Mouse (Mus musculus) midbrain, postnatal 0 days (tissue): ENCODE data around the gene Lefty2. TPM values are rescaled to one million over a fixed set of nuclear protein-coding genes. Genes with fewer than 3 reads are reported as not detected.

ENCODE experiments used
- ATAC-seq: fragments of 200-750 bp; cut with Nextera tagmentation; 2 replicates; pipeline ENCODE4 v1.8.0; 2017; ENCODE audit warnings: moderate number of reproducible peaks, mild to moderate bottlenecking, moderate TSS enrichment, moderate library complexity; ENCODE audit not compliant: low FRiP score
- DNase-seq: peaks from one replicate; pipeline ENCODE4 v3.0.0-alpha.2; 2015; ENCODE audit warnings: low spot score
- H3K27ac ChIP-seq: fragments of 300-500 bp; sonication (generic); 2 replicates; pipeline ENCODE4 v1.5.1; 2014; ENCODE audit warnings: low read depth, mild to moderate bottlenecking, low read length, mixed read lengths
- H3K27me3 ChIP-seq: fragments of 300-500 bp; sonication (generic); 2 replicates; pipeline ENCODE4 v1.6.1; 2014; ENCODE audit warnings: low read length, control low read depth, mixed read lengths; ENCODE audit not compliant: insufficient read depth
- H3K36me3 ChIP-seq: fragments of 300-500 bp; sonication (generic); 2 replicates; pipeline ENCODE4 v1.6.1; 2014; ENCODE audit warnings: low read length, control low read depth, mixed read lengths; ENCODE audit not compliant: insufficient read depth
- H3K4me1 ChIP-seq: fragments of 300-500 bp; sonication (generic); 2 replicates; pipeline ENCODE4 v1.6.1; 2014; ENCODE audit warnings: mild to moderate bottlenecking, control low read depth, antibody characterized with exemption, low read length, mixed read lengths; ENCODE audit not compliant: insufficient read depth
- H3K4me2 ChIP-seq: fragments of 300-500 bp; sonication (generic); 2 replicates; pipeline ENCODE4 v1.6.1; 2014; ENCODE audit warnings: low read depth, mild to moderate bottlenecking, low read length, mixed read lengths; ENCODE audit not compliant: poor library complexity, severe bottlenecking
- H3K4me3 ChIP-seq: fragments of 300-500 bp; sonication (generic); 2 replicates; pipeline ENCODE4 v1.5.1; 2014; ENCODE audit warnings: low read depth, mild to moderate bottlenecking, low read length, moderate library complexity
- H3K9ac ChIP-seq: fragments of 300-500 bp; sonication (generic); replicated peaks from 2 replicates; pipeline ENCODE4 v1.6.1; 2014; ENCODE audit warnings: mild to moderate bottlenecking, low read length, moderate library complexity, mixed read lengths; ENCODE audit not compliant: poor library complexity, severe bottlenecking
- H3K9me3 ChIP-seq: fragments of 300-500 bp; sonication (generic); 2 replicates; pipeline ENCODE4 v1.6.1; 2016; ENCODE audit warnings: low read length, control low read depth
- CTCF ChIP-seq: IDR thresholded peaks from 2 replicates; pipeline ENCODE4 v1.5.1; 2016; ENCODE audit warnings: antibody characterized with exemption, mild to moderate bottlenecking
- WGBS: fragments of 180-500 bp; shearing (Covaris S2); extraction: QIAGEN DNeasy Blood & Tissue Kit; methylation state at CpG from one replicate; pipeline ENCODE4 v1.1.7; 2014; 5-methylcytosine and 5-hydroxymethylcytosine counted together
- polyA plus RNA-seq: library from polyadenylated mRNA; unstranded; fragments of >200 nt; fragmentation: Nextera tagmentation; extraction: Ambion mirVana; gene quantifications from 2 replicates; pipeline ENCODE4 v1.2.1, GENCODE M21; 2015
- total RNA-seq: library from RNA; depleted of rRNA; stranded (reverse); fragments of >200 nt; gene quantifications from 2 replicates; pipeline ENCODE4 v1.2.3, GENCODE M21; 2014; rRNA removed

Lefty2 gene
- total and polyA plus RNA-seq, 2 experiments from 2014 or later, result 8.6 to 12.8 TPM

DNA sequence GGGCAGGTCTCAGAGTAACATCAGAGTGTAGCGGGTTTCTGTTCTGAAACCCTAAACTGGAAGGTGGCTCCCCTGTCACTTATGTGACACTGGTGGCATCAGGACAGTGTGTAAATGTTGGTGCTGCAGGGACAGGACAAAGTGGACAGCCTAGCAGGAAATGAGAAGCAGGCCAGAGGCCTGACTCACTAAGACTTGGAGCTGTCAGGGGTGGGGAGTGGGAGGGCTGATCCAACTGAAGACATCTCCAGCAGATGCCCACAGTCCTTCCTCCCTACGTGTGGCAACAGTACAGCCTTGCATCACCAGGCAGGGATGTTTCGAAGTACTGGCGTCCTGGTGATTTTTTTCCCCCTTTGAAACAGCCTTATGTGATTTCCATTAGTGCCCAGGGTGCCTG, 51.6 kb downstream of the Lefty2 start:
- ATAC-seq, result no peak
- Histone ChIP-seq H3K4me3 (no peak overlapping the region), H3K9me3 (no peaks in the 10 kb centered on the region), H3K27me3 (peaks cover 34% of the 10 kb centered on the region), H3K4me1 (peaks cover 3% of the 10 kb centered on the region; the same call in 1 of the 2 replicates), H3K36me3 (no peaks in the 10 kb centered on the region), H3K4me2 (no peak overlapping the region), H3K27ac (no peak overlapping the region), H3K9ac (no peak overlapping the region)
- TF ChIP-seq CTCF, result no peak
- no peak for DNase-seq
- WGBS, result 81% methylated on average over 4 of the region's 4 CpGs

- ATAC-seq (no peak), DNase-seq (peak; percentile 57)
- Histone ChIP-seq H3K9me3 (no peaks in the 10 kb centered on the region), H3K4me3 (no peak overlapping the region), H3K4me1 (peaks cover 3% of the 10 kb centered on the region; the same call in 1 of the 2 replicates), H3K4me2 (no peak overlapping the region), H3K27me3 (peaks cover 34% of the 10 kb centered on the region), H3K9ac (no peak overlapping the region), H3K27ac (no peak overlapping the region), H3K36me3 (no peaks in the 10 kb centered on the region)
- 33% methylated on average over 20 of the region's 20 CpGs for WGBS
- TF ChIP-seq CTCF, result no peak
These were observed 52.4 kb downstream of the Lefty2 start for GRCm38 (mm10) chr1:180945001-180945980.

GRCm38 (mm10) chr1:180946448-180946847, 53.5 kb downstream of the Lefty2 start:
- no peak for ATAC-seq
- H3K27me3 ChIP-seq, result peaks cover 28% of the 10 kb centered on the region
- H3K9ac ChIP-seq, result no peak overlapping the region
- no peaks in the 10 kb centered on the region for H3K9me3 ChIP-seq
- no peaks in the 10 kb centered on the region for H3K36me3 ChIP-seq
- H3K4me3 ChIP-seq, result no peak overlapping the region
- 83% methylated on average over 6 of the region's 6 CpGs for WGBS
- H3K4me2 ChIP-seq, result no peak overlapping the region
- TF ChIP-seq CTCF, result no peak
- no peak overlapping the region for H3K27ac ChIP-seq
- H3K4me1 ChIP-seq, result peaks cover 3% of the 10 kb centered on the region; the same call in 1 of the 2 replicates
- no peak for DNase-seq

Other genes with a start within 250 kb of the Lefty2 start
- gene Mixl1, start 196.1 kb upstream of the Lefty2 start, total RNA-seq, result not detected in 2 replicates
- gene Mixl1, start 196.1 kb upstream of the Lefty2 start, polyA plus RNA-seq, result 0.10 and 0.17 TPM in 2 replicates
- gene Acbd3, start 167.1 kb upstream of the Lefty2 start, total RNA-seq, result 30.0 and 42.5 TPM in 2 replicates
- gene Acbd3, start 167.1 kb upstream of the Lefty2 start, polyA plus RNA-seq, result 15.8 and 18.8 TPM in 2 replicates
- gene H3f3a, start 79.2 kb upstream of the Lefty2 start, total RNA-seq, result 1,783 and 3,084 TPM in 2 replicates
- 1,997 and 2,039 TPM in 2 replicates for gene H3f3a, start 79.2 kb upstream of the Lefty2 start, polyA plus RNA-seq
- gene Sde2, start 42.0 kb upstream of the Lefty2 start, total RNA-seq, result 12.8 and 15.3 TPM in 2 replicates
- 20.7 and 24.2 TPM in 2 replicates for gene Sde2, start 42.0 kb upstream of the Lefty2 start, polyA plus RNA-seq
- gene Pycr2, start 11.2 kb downstream of the Lefty2 start, total RNA-seq, result 48.5 and 50.5 TPM in 2 replicates
- gene Pycr2, start 11.2 kb downstream of the Lefty2 start, polyA plus RNA-seq, result 60.5 and 63.7 TPM in 2 replicates
- gene Lefty1, start 41.9 kb downstream of the Lefty2 start, total RNA-seq, result 0.38 TPM in 1 of 2 replicates, not detected in the other
- gene Lefty1, start 41.9 kb downstream of the Lefty2 start, polyA plus RNA-seq, result 0.41 and 0.42 TPM in 2 replicates
- gene Tmem63a, start 49.2 kb downstream of the Lefty2 start, total RNA-seq, result 4.8 and 6.4 TPM in 2 replicates
- 1.3 and 1.7 TPM in 2 replicates for gene Tmem63a, start 49.2 kb downstream of the Lefty2 start, polyA plus RNA-seq
- gene Ephx1, start 127.8 kb downstream of the Lefty2 start, total RNA-seq, result 11.8 and 13.8 TPM in 2 replicates
- 9.7 and 10.6 TPM in 2 replicates for gene Ephx1, start 127.8 kb downstream of the Lefty2 start, polyA plus RNA-seq
- gene 9130409I23Rik, start 158.1 kb downstream of the Lefty2 start, total RNA-seq, result not detected in 2 replicates
- not detected in 2 replicates for gene 9130409I23Rik, start 158.1 kb downstream of the Lefty2 start, polyA plus RNA-seq